Mouse (Mus musculus) G1E (cell line): ENCODE measurements around the gene 1700074P13Rik. TPM values are rescaled to one million over a fixed set of nuclear protein-coding genes. Genes with fewer than 3 reads are reported as not detected.
A peak's percentile ranks its signal among the peaks of the same experiment; 100 is the strongest.

Source experiments
- ATAC-seq: 2 replicates; pipeline ENCODE4 v1.8.0; 2016; ENCODE audit warnings: mild to moderate bottlenecking; ENCODE audit not compliant: insufficient number of reproducible peaks, poor library complexity, low FRiP score, severe bottlenecking; ENCODE audit errors: extremely low read depth
- DNase-seq: peaks from one replicate; pipeline ENCODE4 v3.0.0; 2012; ENCODE audit warnings: low spot score
- H3K27me3 ChIP-seq: 2 replicates; pipeline ENCODE4 v1.6.1; 2012; ENCODE audit warnings: mild to moderate bottlenecking, low read length, inconsistent platforms; ENCODE audit not compliant: insufficient read depth
- H3K36me3 ChIP-seq: replicated peaks from 2 replicates; pipeline ENCODE3; 2012; ENCODE audit warnings: mild to moderate bottlenecking, inconsistent platforms
- H3K4me1 ChIP-seq: 2 replicates; pipeline ENCODE4 v1.6.1; 2012; ENCODE audit warnings: low read depth, low read length, inconsistent platforms, mixed read lengths; ENCODE audit not compliant: insufficient read depth
- H3K4me3 ChIP-seq: 2 replicates; pipeline ENCODE4 v1.5.1; 2012; ENCODE audit warnings: low read depth, mild to moderate bottlenecking, inconsistent platforms, low read length, moderate library complexity, mixed read lengths
- H3K9me3 ChIP-seq: replicated peaks from 2 replicates; pipeline ENCODE4 v1.6.1; 2012; ENCODE audit warnings: inconsistent platforms
- CTCF ChIP-seq: IDR thresholded peaks from 2 replicates; pipeline ENCODE4 v1.5.1; 2012; ENCODE audit warnings: low read depth, low read length, inconsistent platforms, mixed read lengths
- GATA1 ChIP-seq: IDR thresholded peaks from 2 replicates; pipeline ENCODE4 v1.6.1; 2012; ENCODE audit warnings: borderline replicate concordance, low read length, inconsistent platforms, mixed read lengths
- GATA2 ChIP-seq: IDR thresholded peaks from 2 replicates; pipeline ENCODE4 v1.6.1; 2012; ENCODE audit warnings: low read depth, low read length, inconsistent platforms, borderline replicate concordance
- POLR2AphosphoS5 ChIP-seq: IDR thresholded peaks from 2 replicates; pipeline ENCODE4 v1.6.1; 2012; ENCODE audit warnings: low read depth, low read length, inconsistent platforms; ENCODE audit not compliant: insufficient replicate concordance
- TAL1 ChIP-seq: conservative IDR thresholded peaks from 2 replicates; pipeline ENCODE4 v1.6.1; 2012; ENCODE audit warnings: low read depth, low read length, inconsistent platforms, mixed read lengths
- polyA plus RNA-seq: library from polyadenylated mRNA; stranded (reverse); fragments of >175 nt; gene quantifications from 2 replicates; pipeline ENCODE4 v1.2.3, GENCODE M21; 2012
- total RNA-seq, 2 experiments: library from RNA; stranded (forward) in 1 of 2; stranded (reverse) in 1 of 2; fragments of 200-1000 nt in 1 of 2; fragments of >200 nt in 1 of 2; fragmentation: Nextera tagmentation in 1 of 2; gene quantifications; 2 replicates each; pipeline ENCODE4 v1.2.3; 2014 to 2017

1700074P13Rik gene
- total and polyA plus RNA-seq, 3 experiments = 0.44 TPM; not detected in 2

- H3K4me3 ChIP-seq = no peak overlapping the region
- no peaks in the 10 kb centered on the region for H3K9me3 ChIP-seq
- DNase-seq (peak; percentile 7), ATAC-seq (no peak)
- no peaks in the 10 kb centered on the region for H3K27me3 ChIP-seq
- TF ChIP-seq POLR2AphosphoS5 = no peak
- TF ChIP-seq TAL1 = no peak
- TF ChIP-seq CTCF = no peak; the same call in 1 of the 2 replicates
- TF ChIP-seq GATA2 = no peak
- TF ChIP-seq GATA1 = no peak
- no peaks in the 10 kb centered on the region for H3K36me3 ChIP-seq
- H3K4me1 ChIP-seq = no peaks in the 10 kb centered on the region
Measured at GRCm38 (mm10) chr6:40893577-40893976, 46.8 kb downstream of the 1700074P13Rik start.

DNA sequence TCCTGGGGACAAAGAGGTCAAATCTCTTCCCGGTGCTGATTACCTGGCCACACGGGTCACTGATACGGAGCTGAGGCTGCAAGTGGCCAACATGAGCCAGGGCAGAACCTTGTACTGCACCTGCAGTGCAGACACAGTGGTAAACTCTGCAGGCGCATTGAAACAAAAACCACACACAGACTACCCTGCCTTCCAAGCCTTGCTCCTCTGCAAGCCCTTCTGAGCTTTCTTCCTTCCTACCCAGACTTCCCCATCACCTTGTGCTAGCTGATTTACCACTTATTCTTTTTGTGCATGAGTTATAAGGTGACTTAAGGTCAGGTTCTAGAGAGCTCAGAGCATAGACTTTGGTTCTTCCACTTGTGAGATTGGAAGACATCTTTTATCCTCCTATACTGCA lies 48.6 kb downstream of the 1700074P13Rik start:
- no peaks in the 10 kb centered on the region for H3K9me3 ChIP-seq
- H3K4me1 ChIP-seq = no peaks in the 10 kb centered on the region
- H3K36me3 ChIP-seq = no peaks in the 10 kb centered on the region
- H3K27me3 ChIP-seq = no peaks in the 10 kb centered on the region
- H3K4me3 ChIP-seq = no peak overlapping the region
- ATAC-seq = no peak
- TF ChIP-seq GATA2 (no peak), GATA1 (no peak), POLR2AphosphoS5 (no peak), TAL1 (no peak), CTCF (no peak)
- no peak for DNase-seq

DNA sequence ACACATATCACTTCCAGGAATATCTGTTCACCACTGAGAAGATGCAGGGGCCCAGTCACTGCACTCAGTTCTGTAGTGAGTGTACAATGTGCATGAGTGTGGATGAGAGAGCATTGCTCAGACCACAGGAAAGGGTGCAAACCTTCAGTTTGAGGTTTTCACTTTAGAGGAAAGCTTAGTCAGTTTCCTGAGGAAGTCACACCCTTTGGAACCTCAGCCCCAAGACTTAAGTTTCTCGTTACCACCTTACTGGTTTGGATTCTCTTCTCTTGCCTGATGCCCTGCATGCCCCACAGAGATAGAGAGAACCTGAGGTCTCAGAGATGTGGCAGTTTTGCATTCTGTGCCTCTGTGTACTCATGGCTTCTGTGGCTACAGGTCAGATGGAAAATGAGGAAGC lies 49.4 kb downstream of the 1700074P13Rik start:
- ATAC-seq (0 out of 2 replicates have a peak, but pooled peaks have one; percentile 28), DNase-seq (no peak)
- TF ChIP-seq TAL1 (no peak), CTCF (no peak), POLR2AphosphoS5 (no peak), GATA1 (no peak), GATA2 (no peak)
- Histone ChIP-seq H3K9me3 (no peaks in the 10 kb centered on the region), H3K27me3 (no peaks in the 10 kb centered on the region), H3K4me1 (no peaks in the 10 kb centered on the region), H3K4me3 (no peak overlapping the region), H3K36me3 (no peaks in the 10 kb centered on the region)

DNA sequence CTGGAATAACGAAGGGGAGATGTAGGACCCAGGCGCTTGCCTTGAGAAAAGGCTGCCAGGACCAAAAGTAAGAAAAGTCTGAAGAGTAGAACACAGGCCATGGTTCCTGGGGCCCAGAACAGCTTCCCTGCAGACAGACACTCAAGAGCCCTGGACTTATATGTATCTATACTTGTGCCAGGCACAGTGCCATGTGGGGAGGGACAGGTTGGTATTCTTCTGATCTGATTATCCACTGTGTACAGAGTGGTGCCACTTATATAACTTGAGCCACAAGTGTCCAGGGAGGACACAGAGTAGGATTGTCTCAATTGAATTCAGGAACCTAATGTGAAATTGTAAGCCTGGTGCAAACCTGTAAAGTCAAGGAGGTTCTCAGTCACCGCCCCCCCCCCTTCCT lies 53.0 kb downstream of the 1700074P13Rik start, which contains the start of gene Moxd2:
Moxd2 (minus strand) TSS at position 101 of the 400 bp plus-strand sequence.
- Histone ChIP-seq H3K36me3 (no peaks in the 10 kb centered on the region), H3K4me1 (no peaks in the 10 kb centered on the region), H3K9me3 (no peaks in the 10 kb centered on the region), H3K4me3 (no peak within 1 kb of the TSS), H3K27me3 (no peaks in the 10 kb centered on the region)
- DNase-seq (no peak), ATAC-seq (no peak)
- no peak for TF ChIP-seq CTCF
- no peak for TF ChIP-seq GATA2
- no peak for TF ChIP-seq GATA1

Other genes with a start within 250 kb of the 1700074P13Rik start
- not detected in 2 replicates for gene Moxd2, start 53.1 kb downstream of the 1700074P13Rik start, total RNA-seq (2014; fragmentation: Nextera tagmentation)
- not detected in 2 replicates for gene Moxd2, start 53.1 kb downstream of the 1700074P13Rik start, total RNA-seq (2017)
- not detected in 2 replicates for gene Moxd2, start 53.1 kb downstream of the 1700074P13Rik start, polyA plus RNA-seq
- not detected in 2 replicates for gene Prss58, start 40.2 kb downstream of the 1700074P13Rik start, total RNA-seq (2014; fragmentation: Nextera tagmentation)
- gene Prss58, start 40.2 kb downstream of the 1700074P13Rik start, total RNA-seq (2017) = not detected in 2 replicates
- gene Prss58, start 40.2 kb downstream of the 1700074P13Rik start, polyA plus RNA-seq = not detected in 2 replicates
- gene Gm4744, start 11.3 kb upstream of the 1700074P13Rik start, total RNA-seq (2014; fragmentation: Nextera tagmentation) = not detected in 2 replicates
- gene Gm4744, start 11.3 kb upstream of the 1700074P13Rik start, total RNA-seq (2017) = not detected in 2 replicates
- gene Gm4744, start 11.3 kb upstream of the 1700074P13Rik start, polyA plus RNA-seq = not detected in 2 replicates
- not detected in 2 replicates for gene 1810009J06Rik, start 24.2 kb upstream of the 1700074P13Rik start, total RNA-seq (2014; fragmentation: Nextera tagmentation)
- gene 1810009J06Rik, start 24.2 kb upstream of the 1700074P13Rik start, total RNA-seq (2017) = not detected in 2 replicates
- gene 1810009J06Rik, start 24.2 kb upstream of the 1700074P13Rik start, polyA plus RNA-seq = not detected in 2 replicates
- not detected in 2 replicates for gene Gm2663, start 58.9 kb upstream of the 1700074P13Rik start, total RNA-seq (2014; fragmentation: Nextera tagmentation)
- not detected in 2 replicates for gene Gm2663, start 58.9 kb upstream of the 1700074P13Rik start, total RNA-seq (2017)
- gene Gm2663, start 58.9 kb upstream of the 1700074P13Rik start, polyA plus RNA-seq = not detected in 2 replicates
- not detected in 2 replicates for gene 2210010C04Rik, start 95.0 kb upstream of the 1700074P13Rik start, total RNA-seq (2014; fragmentation: Nextera tagmentation)
- gene 2210010C04Rik, start 95.0 kb upstream of the 1700074P13Rik start, total RNA-seq (2017) = not detected in 2 replicates
- gene 2210010C04Rik, start 95.0 kb upstream of the 1700074P13Rik start, polyA plus RNA-seq = not detected in 2 replicates